Mouse (Mus musculus) midbrain, postnatal 0 days (tissue): Measurements from ENCODE around the gene Fam181b. TPM values are rescaled to one million over a fixed set of nuclear protein-coding genes. Genes with fewer than 3 reads are reported as not detected.

Source experiments
- ATAC-seq: fragments of 200-750 bp; cut with Nextera tagmentation; 2 replicates; pipeline ENCODE4 v1.8.0; 2017; ENCODE audit warnings: moderate number of reproducible peaks, mild to moderate bottlenecking, moderate TSS enrichment, moderate library complexity; ENCODE audit not compliant: low FRiP score
- DNase-seq: peaks from one replicate; pipeline ENCODE4 v3.0.0-alpha.2; 2015; ENCODE audit warnings: low spot score
- H3K27ac ChIP-seq: fragments of 300-500 bp; sonication (generic); 2 replicates; pipeline ENCODE4 v1.5.1; 2014; ENCODE audit warnings: low read depth, mild to moderate bottlenecking, low read length, mixed read lengths
- H3K27me3 ChIP-seq: fragments of 300-500 bp; sonication (generic); 2 replicates; pipeline ENCODE4 v1.6.1; 2014; ENCODE audit warnings: low read length, control low read depth, mixed read lengths; ENCODE audit not compliant: insufficient read depth
- H3K36me3 ChIP-seq: fragments of 300-500 bp; sonication (generic); 2 replicates; pipeline ENCODE4 v1.6.1; 2014; ENCODE audit warnings: low read length, control low read depth, mixed read lengths; ENCODE audit not compliant: insufficient read depth
- H3K4me1 ChIP-seq: fragments of 300-500 bp; sonication (generic); 2 replicates; pipeline ENCODE4 v1.6.1; 2014; ENCODE audit warnings: mild to moderate bottlenecking, control low read depth, antibody characterized with exemption, low read length, mixed read lengths; ENCODE audit not compliant: insufficient read depth
- H3K4me2 ChIP-seq: fragments of 300-500 bp; sonication (generic); 2 replicates; pipeline ENCODE4 v1.6.1; 2014; ENCODE audit warnings: low read depth, mild to moderate bottlenecking, low read length, mixed read lengths; ENCODE audit not compliant: poor library complexity, severe bottlenecking
- H3K4me3 ChIP-seq: fragments of 300-500 bp; sonication (generic); 2 replicates; pipeline ENCODE4 v1.5.1; 2014; ENCODE audit warnings: low read depth, mild to moderate bottlenecking, low read length, moderate library complexity
- H3K9ac ChIP-seq: fragments of 300-500 bp; sonication (generic); replicated peaks from 2 replicates; pipeline ENCODE4 v1.6.1; 2014; ENCODE audit warnings: mild to moderate bottlenecking, low read length, moderate library complexity, mixed read lengths; ENCODE audit not compliant: poor library complexity, severe bottlenecking
- H3K9me3 ChIP-seq: fragments of 300-500 bp; sonication (generic); 2 replicates; pipeline ENCODE4 v1.6.1; 2016; ENCODE audit warnings: low read length, control low read depth
- CTCF ChIP-seq: IDR thresholded peaks from 2 replicates; pipeline ENCODE4 v1.5.1; 2016; ENCODE audit warnings: antibody characterized with exemption, mild to moderate bottlenecking
- WGBS: fragments of 180-500 bp; shearing (Covaris S2); extraction: QIAGEN DNeasy Blood & Tissue Kit; methylation state at CpG from one replicate; pipeline ENCODE4 v1.1.7; 2014; 5-methylcytosine and 5-hydroxymethylcytosine counted together
- polyA plus RNA-seq: library from polyadenylated mRNA; unstranded; fragments of >200 nt; fragmentation: Nextera tagmentation; extraction: Ambion mirVana; gene quantifications from 2 replicates; pipeline ENCODE4 v1.2.1, GENCODE M21; 2015
- total RNA-seq: library from RNA; depleted of rRNA; stranded (reverse); fragments of >200 nt; gene quantifications from 2 replicates; pipeline ENCODE4 v1.2.3, GENCODE M21; 2014

Gene Fam181b
- total and polyA plus RNA-seq, 2 experiments from 2014 or later = 34.2 to 61.4 TPM

GRCm38 (mm10) chr7:93044788-93045187 is 34.9 kb upstream of the Fam181b start:
- TF ChIP-seq CTCF = no peak
- no peak for DNase-seq

GRCm38 (mm10) chr7:93060831-93061230 is 18.8 kb upstream of the Fam181b start:
- no peaks in the 10 kb centered on the region for H3K27me3 ChIP-seq
- no peaks in the 10 kb centered on the region for H3K36me3 ChIP-seq
- H3K4me2 ChIP-seq = no peak overlapping the region
- no peak overlapping the region for H3K27ac ChIP-seq
- ATAC-seq = no peak
- no peaks in the 10 kb centered on the region for H3K9me3 ChIP-seq
- no peak overlapping the region for H3K9ac ChIP-seq
- no peak for DNase-seq
- H3K4me3 ChIP-seq = no peak overlapping the region
- no peak for TF ChIP-seq CTCF
- H3K4me1 ChIP-seq = no peaks in the 10 kb centered on the region

More at GRCm38 (mm10) chr7:93044788-93045187, 34.9 kb upstream of the Fam181b start:
- no peak for ATAC-seq
- H3K27ac ChIP-seq = no peak overlapping the region
- H3K27me3 ChIP-seq = no peaks in the 10 kb centered on the region
- H3K36me3 ChIP-seq = no peaks in the 10 kb centered on the region
- no peak overlapping the region for H3K4me2 ChIP-seq
- no peaks in the 10 kb centered on the region for H3K9me3 ChIP-seq
- no peak overlapping the region for H3K9ac ChIP-seq
- no peak overlapping the region for H3K4me3 ChIP-seq
- H3K4me1 ChIP-seq = no peaks in the 10 kb centered on the region
- 97% methylated on average over 1 of the region's 1 CpGs for WGBS

- 24% methylated on average over 3 of the region's 3 CpGs for WGBS
- Histone ChIP-seq H3K9me3 (no peaks in the 10 kb centered on the region), H3K9ac (no peak overlapping the region), H3K4me2 (no peak overlapping the region), H3K27ac (peak overlapping the region; percentile 18; the same call in 1 of the 2 replicates), H3K27me3 (no peaks in the 10 kb centered on the region), H3K36me3 (no peaks in the 10 kb centered on the region), H3K4me1 (no peaks in the 10 kb centered on the region), H3K4me3 (no peak overlapping the region)
- no peak for ATAC-seq
- peak; percentile 44 for DNase-seq
- TF ChIP-seq CTCF = no peak
Measured at GRCm38 (mm10) chr7:93061747-93062146, 17.9 kb upstream of the Fam181b start.

GRCm38 (mm10) chr7:93062189-93062588 is 17.5 kb upstream of the Fam181b start:
- ATAC-seq (peak; percentile 83), DNase-seq (peak; percentile 76)
- H3K4me3 ChIP-seq = no peak overlapping the region
- H3K4me1 ChIP-seq = no peaks in the 10 kb centered on the region
- 0 out of 2 replicates have a peak overlapping the region, but pooled peaks have one; percentile 9 for H3K4me2 ChIP-seq
- no peaks in the 10 kb centered on the region for H3K27me3 ChIP-seq
- no peak overlapping the region for H3K9ac ChIP-seq
- peak overlapping the region; percentile 18; the same call in 1 of the 2 replicates for H3K27ac ChIP-seq
- no peaks in the 10 kb centered on the region for H3K9me3 ChIP-seq
- H3K36me3 ChIP-seq = no peaks in the 10 kb centered on the region
- no peak for TF ChIP-seq CTCF
- 9% methylated on average over 6 of the region's 6 CpGs for WGBS

- no peak for DNase-seq
- H3K9ac ChIP-seq = no peak overlapping the region
- H3K4me1 ChIP-seq = no peaks in the 10 kb centered on the region
- H3K4me3 ChIP-seq = no peak overlapping the region
- H3K27ac ChIP-seq = no peak overlapping the region
- no peaks in the 10 kb centered on the region for H3K27me3 ChIP-seq
- 25% methylated on average over 7 of the region's 7 CpGs for WGBS
- H3K36me3 ChIP-seq = no peaks in the 10 kb centered on the region
- no peak overlapping the region for H3K4me2 ChIP-seq
- no peak for ATAC-seq
- no peak for TF ChIP-seq CTCF
- H3K9me3 ChIP-seq = no peaks in the 10 kb centered on the region
Measured at GRCm38 (mm10) chr7:93067464-93068015, 12.1 kb upstream of the Fam181b start.

GRCm38 (mm10) chr7:93076435-93076960 is 3.2 kb upstream of the Fam181b start:
- Histone ChIP-seq H3K27ac (no peak overlapping the region), H3K4me2 (no peak overlapping the region), H3K27me3 (no peaks in the 10 kb centered on the region), H3K4me1 (0 out of 2 replicates have a peak, but pooled peaks cover 3% of the 10 kb centered on the region), H3K9me3 (no peaks in the 10 kb centered on the region), H3K36me3 (no peaks in the 10 kb centered on the region), H3K4me3 (no peak overlapping the region), H3K9ac (no peak overlapping the region)
- 6% methylated on average over 6 of the region's 6 CpGs for WGBS
- peak; percentile 60 for TF ChIP-seq CTCF
- ATAC-seq = no peak
- peak; percentile 52 for DNase-seq
